Mouse (Mus musculus) WW6 (cell line): Measurements from ENCODE around the gene Srebf1.

Experiments
- DNase-seq: peaks from one replicate; pipeline ENCODE4 v3.0.0-alpha.2; 2013; ENCODE audit warnings: low read depth, low spot score

The Srebf1 gene

DNA sequence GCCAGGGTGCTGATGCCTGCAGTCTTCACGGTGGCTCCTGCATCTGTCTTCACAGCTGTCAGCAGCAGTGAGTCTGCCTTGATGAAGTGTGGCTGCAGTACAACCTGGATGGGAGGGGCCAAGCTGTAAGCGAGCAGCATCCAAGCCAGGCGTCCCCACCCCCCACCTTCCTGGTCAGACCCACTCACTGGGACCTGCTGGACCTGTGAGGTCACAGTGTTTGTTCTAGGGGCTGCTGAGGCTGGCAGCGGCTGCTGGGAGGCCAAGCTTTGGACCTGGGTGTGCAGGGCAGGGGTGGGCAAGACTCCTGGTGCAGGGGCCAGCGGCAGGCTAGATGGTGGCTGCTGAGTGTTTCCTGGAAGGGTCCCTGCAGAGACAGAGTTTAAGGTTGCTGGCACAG is 16.2 kb downstream of the Srebf1 start:
- DNase-seq = no peak

DNA sequence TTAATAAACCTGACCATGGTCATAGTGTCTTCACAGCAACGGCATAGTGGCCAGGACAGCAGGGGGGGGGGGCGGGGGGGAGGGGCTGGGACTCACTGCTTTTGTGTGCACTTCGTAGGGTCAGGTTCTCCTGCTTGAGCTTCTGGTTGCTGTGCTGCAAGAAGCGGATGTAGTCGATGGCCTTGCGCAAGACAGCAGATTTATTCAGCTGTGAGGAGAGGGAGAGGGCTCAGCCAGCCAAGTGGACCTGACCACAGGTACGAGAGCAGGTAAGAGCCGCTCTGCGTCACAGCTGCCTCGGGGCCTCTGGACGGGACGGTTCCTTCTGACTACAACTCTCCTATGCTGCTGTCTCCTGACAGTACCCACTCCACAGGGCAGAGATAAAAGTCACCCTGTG is 17.4 kb downstream of the Srebf1 start:
- DNase-seq = no peak

DNA sequence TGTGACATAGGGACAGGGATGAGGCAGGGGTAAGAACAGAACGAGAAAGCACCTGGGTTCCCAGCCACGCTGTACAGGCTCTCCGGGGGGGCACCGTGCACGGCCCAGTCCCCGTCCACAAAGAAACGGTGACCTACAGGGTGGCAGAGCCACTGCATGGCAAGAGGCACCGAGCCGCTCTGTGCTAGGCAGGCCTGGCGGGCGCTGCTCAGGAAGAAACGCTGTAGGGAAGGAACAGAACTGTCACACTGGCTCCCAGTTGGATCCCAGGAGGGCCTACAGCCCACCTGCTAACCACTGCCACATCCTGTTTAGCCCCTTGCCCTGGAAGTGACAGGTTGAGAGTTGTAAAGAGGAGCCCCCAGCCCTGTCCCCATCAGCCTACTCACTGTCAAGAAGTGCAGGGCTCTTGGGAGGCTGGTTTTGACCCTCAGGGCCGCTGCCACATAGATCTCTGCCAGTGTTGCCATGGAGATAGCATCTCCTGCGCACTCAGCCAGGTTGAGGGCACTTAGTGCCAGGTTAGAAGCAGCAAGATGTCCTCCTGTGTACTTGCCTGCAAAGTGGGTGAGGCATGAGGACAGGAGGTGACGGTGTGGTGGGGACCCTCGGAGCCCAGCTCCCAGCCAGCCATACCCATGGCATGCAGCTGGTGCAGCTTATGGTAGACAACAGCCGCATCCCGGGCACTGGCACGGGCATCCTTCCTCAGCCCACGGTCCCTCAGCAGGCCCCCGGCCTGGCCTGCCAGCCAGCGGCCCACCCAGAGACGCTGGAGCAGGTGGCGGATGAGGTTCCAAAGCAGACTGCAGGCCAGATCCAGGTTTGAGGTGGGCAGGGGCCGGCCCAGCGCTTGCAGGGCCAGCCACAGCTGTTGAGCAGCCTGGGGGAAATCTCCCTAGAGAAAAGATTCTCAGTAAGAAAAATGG is 19.4 kb downstream of the Srebf1 start:
- DNase-seq = no peak

DNA sequence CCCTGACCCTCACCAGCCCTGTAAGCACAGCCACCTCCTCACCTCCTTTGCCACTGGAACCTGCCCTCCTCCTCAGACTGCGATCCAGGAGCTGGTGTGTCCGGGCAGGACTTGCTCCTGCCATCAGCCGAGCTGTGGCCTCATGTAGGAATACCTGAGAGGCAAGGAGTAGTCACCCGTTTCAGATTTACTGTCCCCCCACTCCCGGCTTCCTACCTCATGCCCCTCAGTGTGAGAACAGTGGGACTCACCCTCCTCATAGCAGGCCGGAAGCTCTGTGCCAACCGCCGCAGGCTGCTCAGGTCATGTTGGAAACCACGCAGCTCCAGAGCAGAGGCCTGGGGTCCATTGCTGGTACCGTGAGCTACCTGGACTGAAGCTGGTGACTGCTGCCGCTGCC is 22.0 kb downstream of the Srebf1 start:
- no peak for DNase-seq

DNA sequence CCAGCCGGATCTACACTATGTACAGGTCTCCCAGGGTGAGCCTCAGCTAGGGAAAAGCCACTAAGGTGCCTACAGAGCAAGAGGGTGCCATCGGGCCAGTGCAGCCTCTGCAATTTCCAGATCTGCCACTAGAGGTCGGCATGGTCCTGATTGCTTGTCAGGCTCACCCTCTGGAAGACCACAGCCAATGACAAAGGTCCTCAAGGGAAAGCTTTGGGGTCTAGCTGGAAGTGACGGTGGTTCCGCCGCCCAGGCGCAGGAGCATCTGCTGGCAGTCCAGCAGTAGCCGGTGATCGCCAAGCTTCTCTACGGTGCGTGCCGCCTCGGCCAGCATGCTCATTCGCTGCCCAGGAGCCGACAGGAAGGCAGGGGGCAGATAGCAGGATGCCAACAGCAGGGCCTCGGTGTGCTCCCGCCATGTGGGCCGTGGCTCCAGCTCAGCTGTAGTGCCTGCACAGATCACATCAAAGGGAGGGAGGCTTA is 22.6 kb downstream of the Srebf1 start:
- peak; percentile 75 for DNase-seq

DNA sequence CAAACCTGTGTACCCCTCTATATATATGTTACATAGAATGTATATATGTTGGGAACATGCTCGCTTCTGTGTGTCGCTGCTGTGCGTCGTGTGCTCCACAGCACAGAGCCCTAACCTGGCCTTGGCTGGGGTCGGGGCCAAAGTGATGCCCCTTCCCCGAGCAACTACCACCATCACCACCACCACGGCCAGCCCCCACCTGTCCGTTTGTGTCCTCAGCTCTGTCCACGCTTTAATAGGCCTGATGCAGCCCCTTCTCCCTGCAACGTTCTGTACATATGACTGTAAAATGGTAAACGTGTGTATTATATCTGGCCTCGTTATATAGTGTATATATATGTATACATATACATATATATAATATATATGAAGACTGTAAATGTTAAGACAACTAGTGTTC is 23.7 kb downstream of the Srebf1 start:
- no peak for DNase-seq

DNA sequence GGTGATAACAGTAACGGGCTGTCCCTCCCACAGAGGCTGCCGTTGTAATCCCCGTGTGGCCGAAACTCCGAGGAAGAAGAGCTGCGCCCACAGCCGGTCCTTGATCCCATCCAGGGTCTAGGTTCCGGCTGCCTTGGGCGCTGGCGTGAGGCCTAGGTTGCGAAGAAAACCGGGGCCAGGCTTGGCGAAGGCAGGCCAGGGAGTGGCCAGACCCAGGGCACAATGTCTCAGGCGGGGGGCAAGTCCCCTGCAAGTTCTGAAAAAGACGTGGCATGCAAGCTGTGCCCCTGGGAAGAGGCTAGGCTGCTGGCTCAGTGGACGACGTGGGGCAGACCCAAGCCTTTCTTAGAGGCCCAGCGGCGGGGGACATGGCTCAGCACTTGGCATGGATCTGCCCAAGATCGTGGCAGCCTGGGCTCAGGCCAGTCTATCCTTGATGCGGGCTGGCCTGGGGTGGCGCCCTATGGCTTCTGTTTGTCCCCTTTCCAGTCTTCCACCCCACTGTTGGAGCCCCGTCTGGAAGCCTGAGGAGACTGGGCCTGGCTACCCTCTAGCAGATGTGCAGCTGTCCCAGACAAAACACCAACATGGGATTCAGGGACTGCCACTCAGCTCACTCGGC is 24.3 kb downstream of the Srebf1 start:
- no peak for DNase-seq

DNA sequence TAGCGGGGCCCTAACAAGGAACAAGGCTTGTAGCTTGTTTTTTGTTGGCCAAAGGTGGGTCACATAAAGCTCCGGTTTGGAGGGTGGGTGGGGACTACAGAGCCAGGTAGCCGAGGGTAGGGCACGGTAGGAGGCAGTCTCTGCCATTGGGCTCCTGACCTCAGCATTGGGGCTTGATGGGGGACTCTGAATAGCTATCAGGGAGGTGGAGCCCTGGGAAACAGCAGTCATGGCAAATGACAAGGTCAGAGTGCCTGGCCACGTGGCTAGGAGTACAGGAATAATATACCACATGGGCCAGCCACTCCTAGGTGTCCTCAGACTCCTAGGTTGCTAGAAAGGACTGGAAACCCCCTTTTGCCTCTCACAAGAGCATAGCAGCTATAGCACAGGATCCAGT is 26.0 kb downstream of the Srebf1 start:
- DNase-seq = no peak

DNA sequence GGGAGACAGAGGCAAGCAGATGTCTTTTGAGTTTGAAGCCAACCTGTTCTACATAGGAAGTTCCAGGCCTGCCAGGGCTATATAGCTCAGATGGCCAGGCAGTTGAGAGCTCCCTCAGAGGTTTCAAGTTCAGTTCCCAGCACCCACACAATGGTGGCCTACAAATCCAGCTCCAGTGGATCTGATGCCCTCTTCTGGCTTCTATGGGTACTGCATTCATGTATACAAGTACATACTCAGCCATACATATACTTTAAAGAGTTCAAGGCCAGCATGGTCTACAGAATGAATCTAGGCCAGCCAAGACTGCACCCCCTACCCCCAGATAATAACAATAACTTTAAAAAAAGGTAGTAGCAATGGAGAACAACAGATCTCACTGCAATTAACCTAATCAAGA is 27.3 kb downstream of the Srebf1 start:
- no peak for DNase-seq

DNA sequence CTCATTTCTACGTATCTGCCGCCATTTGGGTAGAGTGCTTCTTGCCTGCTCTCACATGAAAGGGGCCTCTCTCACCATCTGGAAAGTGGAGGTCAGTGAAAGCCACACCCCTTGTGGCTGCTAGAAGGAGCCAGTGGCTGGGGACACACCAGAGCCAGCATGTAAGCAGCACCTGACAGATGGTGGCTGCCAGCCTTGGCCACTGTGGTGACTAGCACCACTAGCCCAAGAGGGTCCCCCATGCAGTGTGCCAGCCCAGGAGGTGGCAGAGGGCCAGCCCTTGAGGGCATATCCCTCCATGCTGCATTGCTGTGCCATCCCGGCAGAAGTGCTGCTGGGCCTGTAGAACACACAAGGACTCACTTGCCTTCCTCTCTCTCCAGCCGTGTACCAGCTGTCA is 28.8 kb downstream of the Srebf1 start:
- DNase-seq = no peak

DNA sequence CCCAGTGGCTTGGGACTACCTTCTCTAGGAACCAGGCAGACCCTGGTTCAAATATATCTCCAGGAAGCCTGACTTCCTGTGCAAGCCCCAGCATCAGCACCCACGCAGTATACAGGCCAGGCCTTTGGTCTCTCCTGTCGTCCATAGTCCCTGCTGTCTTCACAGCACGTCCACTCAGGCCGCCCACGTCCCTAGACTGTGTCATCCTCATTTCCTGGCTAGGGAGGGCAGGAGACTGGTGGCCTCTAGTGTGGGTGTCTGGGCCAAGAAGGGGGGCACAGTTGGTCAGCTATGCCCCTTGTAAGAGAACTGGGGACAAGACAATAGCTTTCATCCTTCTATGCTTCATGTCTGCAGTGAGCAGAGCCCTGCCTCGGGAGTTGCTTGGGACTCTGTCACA is 29.8 kb downstream of the Srebf1 start:
- DNase-seq = no peak

DNA sequence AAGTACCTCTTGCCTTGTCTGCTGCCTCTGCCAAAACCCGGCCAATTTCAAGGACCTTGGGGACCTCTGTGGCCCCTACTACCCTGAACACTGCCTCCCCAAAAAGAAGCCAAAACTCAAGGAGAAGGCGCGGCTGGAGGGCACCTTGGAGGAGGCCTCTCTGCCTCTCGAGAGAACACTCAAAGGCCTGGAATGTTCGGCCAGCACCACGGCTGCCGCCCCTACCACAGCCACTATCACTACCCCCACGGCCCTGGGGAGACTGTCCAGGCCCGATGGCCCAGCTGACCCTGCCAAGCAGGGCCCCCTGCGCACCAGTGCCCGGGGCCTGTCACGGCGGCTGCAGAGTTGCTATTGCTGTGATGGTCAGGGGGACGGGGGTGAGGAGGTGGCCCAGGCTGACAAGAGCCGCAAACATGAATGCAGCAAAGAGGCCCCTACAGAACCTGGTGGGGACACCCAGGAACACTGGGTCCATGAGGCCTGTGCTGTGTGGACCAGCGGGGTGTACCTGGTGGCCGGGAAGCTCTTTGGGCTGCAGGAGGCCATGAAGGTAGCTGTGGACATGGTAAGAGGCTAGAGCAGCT is 32.2 kb downstream of the Srebf1 start:
- DNase-seq = no peak

DNA sequence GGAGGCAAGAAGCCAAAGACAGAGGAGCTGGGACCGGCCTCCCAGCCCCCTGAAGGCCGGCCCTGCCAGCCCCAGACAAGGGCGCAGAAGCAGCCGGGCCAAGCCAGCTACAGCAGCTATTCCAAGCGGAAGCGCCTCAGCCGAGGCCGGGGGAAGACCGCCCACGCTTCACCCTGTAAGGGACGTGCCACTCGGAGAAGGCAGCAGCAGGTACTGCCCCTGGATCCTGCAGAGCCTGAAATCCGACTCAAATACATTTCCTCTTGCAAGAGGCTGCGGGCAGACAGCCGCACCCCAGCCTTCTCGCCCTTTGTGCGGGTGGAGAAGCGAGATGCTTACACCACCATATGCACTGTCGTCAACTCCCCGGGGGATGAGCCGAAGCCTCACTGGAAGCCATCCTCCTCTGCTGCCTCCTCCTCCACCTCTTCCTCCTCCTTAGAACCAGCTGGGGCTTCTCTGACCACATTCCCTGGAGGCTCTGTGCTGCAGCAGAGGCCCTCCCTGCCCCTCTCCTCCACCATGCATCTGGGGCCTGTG is 32.8 kb downstream of the Srebf1 start:
- DNase-seq = no peak

DNA sequence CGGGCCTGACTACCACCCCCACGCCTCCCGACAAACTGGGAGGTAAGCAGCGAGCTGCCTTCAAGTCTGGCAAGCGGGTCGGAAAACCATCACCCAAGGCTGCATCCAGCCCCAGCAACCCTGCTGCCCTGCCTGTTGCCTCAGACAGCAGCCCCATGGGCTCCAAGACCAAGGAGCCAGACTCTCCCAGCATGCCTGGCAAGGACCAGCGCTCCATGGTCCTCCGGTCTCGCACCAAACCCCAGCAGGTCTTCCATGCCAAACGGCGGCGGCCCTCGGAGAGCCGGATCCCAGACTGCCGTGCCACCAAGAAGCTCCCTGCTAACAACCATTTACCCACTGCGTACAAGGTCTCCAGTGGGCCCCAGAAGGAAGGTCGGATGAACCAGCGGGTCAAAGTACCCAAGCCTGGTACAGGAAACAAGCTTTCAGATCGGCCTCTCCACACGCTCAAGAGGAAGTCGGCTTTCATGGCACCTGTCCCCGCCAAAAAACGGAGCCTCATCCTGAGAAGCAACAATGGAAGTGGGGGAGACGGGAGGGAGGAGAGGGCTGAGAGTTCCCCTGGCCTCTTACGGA is 34.0 kb downstream of the Srebf1 start:
- no peak for DNase-seq

DNA sequence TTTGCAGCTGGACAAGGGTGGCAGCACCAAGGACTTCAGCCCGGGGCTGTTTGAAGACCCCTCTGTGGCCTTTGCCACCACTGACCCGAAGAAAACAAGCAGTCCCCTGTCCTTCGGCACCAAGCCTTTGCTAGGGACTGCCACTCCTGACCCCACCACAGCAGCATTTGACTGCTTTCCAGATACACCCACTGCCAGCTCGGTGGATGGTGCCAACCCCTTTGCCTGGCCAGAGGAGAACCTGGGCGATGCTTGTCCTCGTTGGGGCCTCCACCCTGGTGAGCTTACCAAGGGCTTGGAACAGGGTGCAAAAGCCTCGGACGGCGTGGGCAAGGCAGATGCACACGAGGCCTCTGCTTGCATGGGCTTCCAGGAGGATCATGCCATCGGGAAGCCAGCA is 35.3 kb downstream of the Srebf1 start:
- DNase-seq = no peak

DNA sequence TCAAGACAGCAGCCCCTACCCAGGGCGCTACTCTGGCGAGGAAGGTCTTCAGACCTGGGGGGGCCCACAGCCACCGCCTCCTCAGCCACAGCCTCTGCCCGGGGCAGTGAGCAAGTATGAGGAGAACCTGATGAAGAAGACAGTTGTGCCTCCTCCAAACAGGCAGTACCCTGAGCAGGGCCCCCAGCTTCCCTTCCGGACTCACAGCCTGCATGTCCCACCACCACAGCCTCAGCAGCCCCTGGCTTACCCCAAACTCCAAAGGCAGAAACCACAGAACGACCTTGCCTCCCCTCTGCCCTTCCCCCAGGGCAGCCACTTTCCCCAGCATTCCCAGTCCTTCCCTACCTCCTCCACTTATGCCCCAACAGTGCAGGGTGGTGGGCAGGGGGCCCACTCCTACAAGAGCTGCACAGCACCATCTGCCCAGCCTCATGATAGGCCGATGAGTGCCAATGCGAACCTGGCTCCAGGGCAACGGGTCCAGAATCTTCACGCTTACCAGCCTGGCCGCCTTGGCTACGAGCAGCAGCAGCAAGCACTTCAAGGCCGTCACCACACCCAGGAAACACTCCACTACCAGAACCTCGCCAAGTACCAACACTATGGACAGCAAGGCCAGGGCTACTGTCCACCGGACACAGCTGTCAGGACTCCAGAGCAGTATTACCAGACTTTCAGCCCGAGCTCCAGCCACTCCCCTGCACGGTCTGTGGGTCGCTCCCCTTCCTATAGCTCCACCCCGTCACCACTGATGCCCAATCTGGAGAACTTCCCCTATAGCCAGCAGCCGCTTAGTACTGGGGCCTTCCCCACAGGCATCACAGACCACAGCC is 36.8 kb downstream of the Srebf1 start:
- no peak for DNase-seq

DNA sequence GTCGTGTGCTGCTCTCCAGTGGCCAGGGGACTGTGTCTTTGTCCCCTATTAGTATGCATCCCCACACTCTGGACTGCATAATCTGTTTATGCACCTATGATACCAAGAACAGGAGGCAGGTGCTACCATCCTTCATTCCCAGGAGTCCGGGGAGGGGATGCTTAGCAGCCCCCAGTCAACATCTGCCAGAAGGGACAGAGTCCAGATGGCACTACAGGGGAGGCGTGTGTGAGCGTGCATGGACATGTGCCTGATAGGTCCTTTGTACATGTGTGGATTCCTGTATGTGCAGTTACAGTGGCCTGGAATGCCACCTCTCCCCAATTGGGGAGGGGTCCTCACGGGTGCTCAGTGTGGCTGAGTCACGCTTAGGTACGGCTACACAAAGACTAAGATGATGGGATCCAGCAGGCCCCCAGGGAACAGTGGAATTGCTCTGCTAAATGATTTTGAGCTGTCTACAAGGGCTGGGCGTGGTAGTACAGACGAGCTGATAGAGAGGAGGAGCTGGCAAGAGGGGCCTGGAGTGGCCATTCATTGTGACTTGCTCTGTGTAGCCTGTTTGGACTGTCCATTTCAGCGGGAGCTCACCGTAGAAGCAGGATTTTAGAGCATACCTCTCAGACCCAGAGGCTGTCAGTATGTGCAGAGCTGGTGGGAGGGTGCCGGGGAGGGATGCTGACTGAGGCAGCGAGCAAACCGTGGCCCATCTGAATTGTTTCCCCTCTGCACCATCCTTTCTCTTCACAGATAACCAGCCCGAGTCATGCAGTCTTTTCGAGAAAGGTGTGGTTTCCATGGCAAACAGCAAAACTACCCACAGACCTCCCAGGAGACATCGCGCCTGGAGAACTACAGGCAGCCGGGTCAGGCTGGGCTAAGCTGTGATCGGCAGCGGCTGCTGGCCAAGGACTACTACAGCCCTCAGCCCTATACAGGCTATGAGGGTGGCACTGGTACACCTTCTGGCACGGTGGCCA is 37.7 kb downstream of the Srebf1 start:
- no peak for DNase-seq

DNA sequence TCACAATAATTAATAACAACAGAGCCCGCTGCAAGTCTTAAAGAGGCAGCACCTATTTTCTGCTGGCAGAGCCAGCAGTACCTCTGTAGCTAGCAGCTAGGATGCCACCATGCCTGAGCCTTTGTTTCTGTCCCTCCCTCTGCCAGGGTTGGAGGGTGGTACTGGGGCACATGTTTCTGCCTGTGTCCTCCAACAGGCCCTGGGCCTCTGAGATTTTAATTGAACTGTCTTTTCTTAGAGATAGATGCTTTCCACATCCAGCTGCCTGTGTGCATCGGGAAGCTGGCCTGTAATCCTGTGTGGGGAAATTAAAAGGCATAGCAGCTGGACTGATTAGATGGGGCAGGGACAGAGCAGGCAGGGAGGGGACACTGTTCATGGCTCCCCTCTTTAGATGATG is 39.6 kb downstream of the Srebf1 start:
- no peak for DNase-seq

DNA sequence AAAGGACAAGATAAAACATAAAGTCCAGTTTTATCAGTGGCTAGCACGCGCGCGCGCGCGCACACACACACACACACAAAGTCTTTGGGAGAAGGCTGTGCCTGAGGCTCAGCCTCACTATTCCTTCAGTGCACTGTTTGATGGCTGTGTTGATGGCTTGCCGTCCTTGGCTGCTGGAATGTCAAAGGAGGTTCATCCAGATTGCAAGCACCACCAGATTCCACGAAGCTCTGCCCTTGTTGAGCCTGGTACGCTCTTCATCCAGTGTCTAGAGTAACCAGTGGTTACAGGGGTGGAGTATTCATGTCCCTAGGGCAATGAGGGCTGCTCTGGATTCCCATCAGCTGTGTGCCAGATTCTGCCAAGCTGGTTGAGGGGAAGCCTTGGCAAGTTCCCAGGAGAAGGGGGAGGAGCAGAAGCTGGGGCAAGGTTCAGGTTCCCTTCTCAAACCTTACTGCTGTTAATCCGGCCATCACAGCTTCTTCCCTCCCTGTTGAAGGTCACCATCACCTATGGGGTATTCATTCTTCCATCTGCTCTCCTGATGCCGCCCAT is 40.2 kb downstream of the Srebf1 start:
- no peak for DNase-seq

DNA sequence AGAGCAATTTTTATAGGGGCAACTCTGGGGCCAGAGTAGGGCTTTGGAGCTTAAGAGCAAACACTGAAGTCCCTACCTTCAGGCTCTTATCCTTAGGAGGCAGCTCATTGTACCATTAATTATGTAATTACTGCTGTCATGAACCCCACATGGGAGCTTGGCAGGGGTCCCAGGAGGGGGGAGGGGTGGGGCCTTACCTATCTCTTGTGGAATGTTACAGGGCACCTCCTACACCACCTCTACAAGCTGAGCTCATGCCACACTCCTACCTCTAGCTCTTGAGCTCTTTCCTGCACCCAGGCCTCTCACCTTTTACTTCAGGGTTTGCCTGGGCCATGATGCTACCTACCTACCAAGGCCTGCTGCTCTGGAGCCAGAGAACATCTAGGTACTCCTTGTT is 43.9 kb downstream of the Srebf1 start:
- DNase-seq = no peak
